Mouse (Mus musculus): ENCODE measurements around the gene Lamp1.

Lamp1 gene

DNA sequence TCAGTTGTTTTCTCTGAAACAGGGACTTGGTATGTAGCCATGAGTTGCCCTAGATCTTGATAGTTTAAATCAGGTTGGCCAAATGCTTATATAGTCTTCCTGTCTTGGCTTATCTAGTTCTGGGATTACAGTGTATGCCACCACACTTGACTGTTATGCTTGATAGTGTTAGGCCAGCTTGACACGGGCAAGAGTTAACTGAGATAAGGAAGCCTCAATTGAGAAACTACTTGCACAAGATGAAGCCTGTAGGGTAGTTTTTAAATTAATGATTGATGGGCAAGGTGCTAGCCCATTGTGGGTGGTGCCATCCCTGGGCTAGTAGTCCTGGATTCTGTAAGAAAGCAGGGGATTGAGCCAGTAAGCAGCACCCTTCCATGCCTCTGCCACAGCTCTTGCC is 4.6 kb downstream of the Lamp1 start:
- no peak for DNase-seq (ENCODE audit: low read depth, low spot score)

DNA sequence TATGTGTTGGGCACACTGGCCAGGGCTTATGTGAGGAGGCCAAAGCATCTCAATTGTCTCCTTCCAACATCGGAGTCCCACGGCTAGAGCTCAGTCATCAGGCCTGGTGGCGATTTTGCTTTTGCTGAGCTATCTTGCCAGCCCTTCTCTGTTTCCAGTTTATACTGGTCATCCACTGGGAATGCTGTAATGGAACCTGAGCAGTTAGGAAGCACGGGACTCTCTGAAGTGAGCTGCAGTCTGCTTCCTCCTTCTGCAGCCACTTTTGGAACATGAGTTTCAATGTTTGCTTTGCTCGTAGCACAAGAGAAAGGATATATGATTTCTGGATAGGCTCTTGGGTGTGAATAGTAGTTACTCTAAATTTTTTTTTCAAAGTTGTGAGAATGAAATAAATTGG is 5.4 kb downstream of the Lamp1 start:
- DNase-seq (ENCODE audit: low read depth, low spot score) = no peak

GRCm38 (mm10) chr8:13170510-13170909 is 11.5 kb downstream of the Lamp1 start:
- no peak for DNase-seq (ENCODE audit: low read depth, low spot score)

GRCm38 (mm10) chr8:13174305-13174704 is 15.3 kb downstream of the Lamp1 start:
- DNase-seq (ENCODE audit: low read depth, low spot score) = no peak

DNA sequence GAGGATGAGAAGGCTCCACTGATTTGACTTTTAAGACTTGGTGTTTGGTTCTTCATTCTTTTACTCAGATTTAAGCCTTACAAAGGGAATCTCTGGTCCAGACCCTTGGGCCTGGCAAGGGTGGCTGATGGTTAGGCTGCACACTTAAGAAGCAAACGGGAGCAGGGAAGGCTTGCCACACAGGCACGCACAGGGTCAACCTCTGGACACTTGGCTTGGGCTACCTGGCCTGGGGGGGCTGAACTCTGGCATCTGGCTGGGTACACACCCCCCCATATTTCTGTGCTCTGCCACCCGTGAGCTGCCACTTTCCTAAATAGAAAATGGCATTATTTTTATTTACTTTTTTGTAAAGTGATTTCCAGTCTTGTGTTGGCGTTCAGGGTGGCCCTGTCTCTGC is 15.8 kb downstream of the Lamp1 start:
- no peak for DNase-seq (ENCODE audit: low read depth, low spot score)

GRCm38 (mm10) chr8:13175650-13176049 is 16.7 kb downstream of the Lamp1 start:
- DNase-seq (ENCODE audit: low read depth, low spot score) = no peak

DNA sequence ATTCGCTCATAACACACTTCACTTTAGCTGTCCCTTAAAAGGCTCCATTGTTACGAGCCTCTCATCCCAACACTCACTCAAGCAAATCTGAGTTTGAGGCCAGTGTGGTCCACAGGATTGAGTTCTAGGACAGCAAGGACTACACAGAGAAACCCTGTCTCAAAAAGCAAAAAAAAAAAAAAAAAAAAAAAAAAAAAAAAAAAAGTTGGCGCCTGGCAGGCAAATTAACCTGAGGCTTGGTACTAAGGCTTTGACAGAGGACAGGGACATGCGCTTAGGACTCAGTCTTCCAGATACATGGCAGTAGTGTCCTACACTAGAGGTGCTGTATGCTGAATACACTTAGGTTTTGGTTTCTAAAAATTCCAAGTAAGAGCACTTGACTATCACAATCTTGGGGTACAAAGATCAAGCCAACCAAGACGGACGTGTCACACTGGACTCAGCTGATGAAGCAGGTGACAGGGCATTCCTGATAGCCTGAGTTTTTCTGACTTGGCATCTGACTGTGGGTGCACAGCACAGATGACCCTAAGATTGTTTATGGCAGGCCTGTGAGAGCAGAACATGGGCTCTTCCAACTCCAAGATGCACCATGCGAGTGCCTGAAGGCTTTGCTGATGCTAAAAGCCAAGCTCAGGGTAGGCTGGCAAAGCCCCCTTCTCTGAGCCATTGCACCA is 18.4 kb downstream of the Lamp1 start:
- DNase-seq (ENCODE audit: low read depth, low spot score) = no peak

- no peak for DNase-seq (ENCODE audit: low read depth, low spot score)
Measured at GRCm38 (mm10) chr8:13178137-13178536, 19.2 kb downstream of the Lamp1 start.

GRCm38 (mm10) chr8:13179482-13179881 is 20.5 kb downstream of the Lamp1 start:
- DNase-seq (ENCODE audit: low read depth, low spot score) = no peak

DNA sequence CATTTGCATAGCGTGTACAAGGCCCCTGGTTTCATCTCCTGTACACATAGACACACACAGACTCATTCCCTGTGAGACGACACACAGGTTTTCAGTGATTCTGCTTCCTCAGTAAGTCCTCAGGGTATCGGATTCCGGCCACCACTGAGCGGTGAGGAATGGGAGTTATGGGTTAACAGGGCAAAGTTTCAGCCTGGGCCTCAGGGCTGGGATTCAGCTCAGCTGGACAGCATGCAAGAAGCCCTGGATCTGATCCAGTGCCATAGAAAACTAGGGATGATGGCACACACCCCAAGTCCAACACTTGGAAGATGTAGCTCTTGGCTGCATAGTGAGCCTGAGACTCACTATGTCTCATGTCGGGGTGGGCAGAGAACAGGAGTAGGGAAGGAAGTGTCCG is 21.0 kb downstream of the Lamp1 start:
- DNase-seq (ENCODE audit: low read depth, low spot score) = no peak

DNA sequence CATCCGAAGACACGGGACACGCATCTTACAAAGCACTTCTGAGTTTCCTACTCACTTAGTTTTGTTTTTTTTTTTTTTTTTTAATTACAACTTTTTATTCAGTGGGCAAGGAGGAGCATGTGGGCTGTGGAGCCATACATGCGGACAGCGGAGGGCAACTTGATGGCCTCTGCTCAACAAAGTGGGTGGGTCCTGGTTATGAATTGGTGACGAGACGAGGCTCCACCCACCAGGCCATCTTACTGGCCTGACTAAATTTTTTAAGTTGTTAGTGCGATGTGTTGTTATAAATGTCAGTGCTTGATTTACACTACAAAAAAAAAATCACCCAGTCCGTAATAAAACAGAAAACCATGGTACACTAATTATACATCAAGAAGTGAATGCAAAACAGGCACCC is 21.4 kb downstream of the Lamp1 start:
- DNase-seq (ENCODE audit: low read depth, low spot score) = no peak

GRCm38 (mm10) chr8:13180911-13181690 is 22.1 kb downstream of the Lamp1 start:
- DNase-seq (ENCODE audit: low read depth, low spot score) = no peak

GRCm38 (mm10) chr8:13181691-13181976 is 22.7 kb downstream of the Lamp1 start:
- no peak for DNase-seq (ENCODE audit: low read depth, low spot score)

DNA sequence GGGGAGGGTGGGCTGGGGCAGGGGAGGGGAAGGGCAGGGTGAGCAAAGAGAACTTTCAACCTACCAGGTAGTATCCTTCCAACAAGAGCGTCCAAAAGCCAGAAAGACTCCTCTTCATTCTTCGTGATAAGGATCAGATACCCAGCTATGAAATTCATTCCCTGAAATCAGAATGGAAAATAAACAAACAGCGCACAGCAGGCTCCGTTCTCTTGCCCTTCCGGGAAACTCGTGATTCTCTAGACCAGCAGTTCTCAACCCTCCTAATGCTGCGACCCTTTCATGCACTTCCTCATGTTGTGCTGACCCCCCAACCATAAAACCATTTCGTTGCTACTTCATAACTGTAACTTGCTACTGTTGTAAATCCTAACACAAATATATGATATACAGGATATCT is 27.9 kb downstream of the Lamp1 start:
- DNase-seq (ENCODE audit: low read depth, low spot score) = no peak

- no peak for DNase-seq (ENCODE audit: low read depth, low spot score)
Measured at GRCm38 (mm10) chr8:13187229-13187628, 28.3 kb downstream of the Lamp1 start.

- DNase-seq (ENCODE audit: low read depth, low spot score) = no peak
Measured at GRCm38 (mm10) chr8:13187638-13188037, 28.7 kb downstream of the Lamp1 start.

GRCm38 (mm10) chr8:13188052-13188555 is 29.1 kb downstream of the Lamp1 start:
- no peak for DNase-seq (ENCODE audit: low read depth, low spot score)

DNA sequence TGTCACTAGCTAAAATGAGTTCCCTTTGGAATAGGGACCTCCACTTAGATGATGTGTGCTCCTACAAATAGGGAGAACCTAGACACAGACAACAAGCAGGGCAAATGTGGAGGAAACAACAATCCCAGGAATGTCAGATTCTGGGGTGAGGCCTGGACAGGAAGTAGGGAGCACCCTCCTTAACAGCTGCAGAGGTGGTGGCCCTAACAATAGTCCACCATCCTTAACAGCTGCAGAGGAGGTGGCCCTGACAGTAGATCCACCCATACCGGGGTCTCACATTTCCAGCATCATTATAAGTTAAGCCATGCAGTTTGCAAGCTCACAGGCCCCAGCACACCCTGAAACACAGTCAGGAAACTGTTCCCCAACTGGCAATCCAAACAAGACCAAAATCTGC is 29.9 kb downstream of the Lamp1 start:
- no peak for DNase-seq (ENCODE audit: low read depth, low spot score)

DNA sequence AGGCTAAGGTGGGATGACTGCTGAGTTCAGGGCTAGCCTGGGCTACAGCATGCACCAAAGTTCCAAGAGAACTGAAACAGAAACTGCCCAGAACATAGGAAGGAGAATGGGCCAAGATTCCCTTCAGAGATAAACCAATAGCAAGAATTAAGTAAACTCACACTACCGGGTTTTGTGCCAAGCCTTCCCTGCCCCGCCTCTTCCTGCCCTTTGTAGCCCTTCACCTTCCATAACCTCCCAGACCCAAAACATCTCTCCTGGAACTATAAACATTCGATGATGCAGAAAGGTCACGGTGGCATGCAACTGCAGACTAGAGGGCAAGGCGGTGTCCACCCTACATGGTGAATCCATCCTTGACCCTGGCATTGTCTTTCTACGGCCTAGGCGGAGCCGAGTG is 31.3 kb downstream of the Lamp1 start:
- no peak for DNase-seq (ENCODE audit: low read depth, low spot score)

DNA sequence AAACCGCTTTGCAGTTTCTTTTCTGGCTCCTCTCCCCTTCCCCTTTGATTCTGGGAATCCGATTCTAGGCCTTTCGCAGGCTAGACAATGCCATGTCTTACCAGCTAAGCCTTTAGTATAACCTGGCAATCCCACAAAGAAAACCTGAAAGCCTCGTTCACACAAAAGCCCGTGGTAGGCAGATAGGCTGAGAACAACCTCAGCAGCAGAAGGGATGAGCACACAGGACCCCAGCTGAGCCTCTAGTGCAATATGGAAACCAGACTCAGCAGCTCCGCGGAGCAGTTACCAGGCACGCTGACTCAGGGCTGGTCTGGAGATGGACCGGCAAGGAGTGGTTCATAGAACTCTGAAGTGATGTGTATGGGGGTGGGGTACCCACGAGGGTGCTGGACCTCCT is 35.9 kb downstream of the Lamp1 start:
- DNase-seq (ENCODE audit: low read depth, low spot score) = no peak

DNA sequence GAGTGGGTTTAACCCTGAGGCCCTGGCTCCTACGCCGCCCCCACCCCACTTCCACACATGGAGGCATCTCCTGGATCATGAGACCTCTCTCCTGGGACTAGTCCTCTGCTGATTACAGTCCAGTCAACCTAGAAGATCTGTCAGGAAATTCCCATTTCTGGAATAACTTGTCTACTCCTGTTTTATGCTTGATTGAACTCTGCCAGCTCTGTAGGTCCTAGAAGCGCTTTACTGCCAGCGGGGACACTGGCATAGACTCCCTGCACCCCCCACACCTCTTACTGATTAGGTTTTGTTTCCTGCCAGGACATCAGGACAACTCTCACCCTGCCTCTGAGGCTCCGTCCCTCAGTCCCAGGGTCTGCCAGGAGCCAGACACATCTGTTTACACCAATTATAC is 38.5 kb downstream of the Lamp1 start:
- DNase-seq (ENCODE audit: low read depth, low spot score) = no peak

GRCm38 (mm10) chr8:13199385-13200061 is 40.6 kb downstream of the Lamp1 start:
- DNase-seq (ENCODE audit: low read depth, low spot score) = no peak

Data from CD4-positive helper T cell, adult 2 months (primary cell).